9 mouse cellular contexts compared by ENCODE assay signal in the genomic region with DNA sequence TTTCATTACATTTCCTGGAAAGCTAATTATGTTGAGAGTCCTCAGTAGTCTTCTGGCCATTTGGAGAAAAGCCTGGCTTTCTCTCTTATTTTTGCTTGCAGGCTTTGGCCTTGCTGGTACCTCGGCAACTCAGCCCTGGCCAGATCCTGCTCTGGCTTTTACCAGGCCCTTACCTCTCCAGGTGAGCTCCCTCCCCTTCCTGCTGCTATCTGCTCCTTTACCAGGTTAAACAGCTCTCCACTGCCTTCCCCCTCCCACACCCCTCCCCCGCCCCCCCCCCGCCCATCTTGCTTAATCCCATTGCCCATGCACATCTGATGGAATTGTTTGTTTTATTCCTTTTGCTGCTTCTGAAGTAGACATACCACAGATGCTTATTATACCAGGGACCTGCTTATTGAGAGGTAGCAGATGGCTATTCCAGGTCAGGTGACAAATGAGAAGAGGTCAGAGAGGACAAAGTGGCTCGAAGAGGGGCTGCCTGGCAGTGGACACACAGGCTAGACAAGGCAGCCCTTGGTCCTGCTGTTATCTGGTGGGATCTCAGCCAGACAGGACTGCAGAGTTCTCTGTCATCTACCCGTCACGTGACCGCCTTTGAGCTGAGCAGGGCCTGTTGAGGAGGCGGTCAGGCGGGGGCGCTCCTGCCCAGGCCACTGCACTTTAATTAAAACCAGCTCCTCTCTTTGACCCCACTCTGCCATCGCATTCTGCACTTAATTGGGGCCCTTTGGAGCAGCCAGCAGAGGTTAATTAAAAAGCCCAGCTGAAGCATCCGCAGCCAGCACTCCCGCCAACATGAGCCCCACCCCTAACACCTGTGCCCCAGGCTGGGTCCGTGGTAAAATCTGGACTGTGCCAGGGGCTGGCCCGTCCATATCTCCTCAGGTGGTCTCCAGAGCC. TPM values are rescaled to one million over a fixed set of nuclear protein-coding genes. Genes with fewer than 3 reads are reported as not detected.
DNase-seq lines count a peak whose midpoint lies in the region; ATAC-seq and TF ChIP-seq lines count a peak whose summit lies in the region.
"Had no signal": no experiment of that assay in that cellular context is flagged by ENCODE, and none has a peak within 500 bp of the region (broad histone marks: within the 10 kb centered on the region; RNA-seq: fewer than 3 reads in every experiment).

No protein-coding gene starts in this region.

- no peaks in the 10 kb centered on the region for H3K4me1 ChIP-seq in intestine, postnatal 0 days (replicated peaks; ENCODE audit: control insufficient read depth, insufficient read depth, low read length)
- H3K4me1 ChIP-seq in limb, embryonic 12.5 days (replicated peaks) = peaks cover 20% of the 10 kb centered on the region
- H3K4me1 ChIP-seq in midbrain, embryonic 13.5 days (replicated peaks) = peaks cover 12% of the 10 kb centered on the region

- no peaks in the 10 kb centered on the region for H3K9me3 ChIP-seq in intestine, postnatal 0 days (ENCODE audit: control insufficient read depth)
- no peaks in the 10 kb centered on the region for H3K9me3 ChIP-seq in limb, embryonic 12.5 days
- no peaks in the 10 kb centered on the region for H3K9me3 ChIP-seq in midbrain, embryonic 13.5 days

- no peak overlapping the region for H3K4me2 ChIP-seq in intestine, postnatal 0 days (replicated peaks; ENCODE audit: low read depth)
- H3K4me2 ChIP-seq in limb, embryonic 12.5 days = peak overlapping the region; percentile 1; the same call in 1 of the 2 replicates
- no peak overlapping the region for H3K4me2 ChIP-seq in midbrain, embryonic 13.5 days (replicated peaks)

- peak; percentile 81 for TF ChIP-seq CTCF in intestine, postnatal 0 days (IDR thresholded peaks at IDR 0.05; ENCODE audit: low read depth)

- no peak overlapping the region for H3K4me3 ChIP-seq in intestine, postnatal 0 days (ENCODE audit: low read depth, low read length)
- H3K4me3 ChIP-seq in limb, embryonic 12.5 days (replicated peaks) = 0 out of 2 replicates have a peak overlapping the region, but pooled peaks have one; percentile 0
- no peak overlapping the region for H3K4me3 ChIP-seq in midbrain, embryonic 13.5 days (replicated peaks)

- WGBS in intestine, postnatal 0 days = 5% methylated on average over 15 of the region's 15 CpGs
- WGBS in limb, embryonic 12.5 days = 4% methylated on average over 14 of the region's 15 CpGs
- 5% methylated on average over 15 of the region's 15 CpGs for WGBS in midbrain, embryonic 13.5 days

- no peak overlapping the region for H3K27ac ChIP-seq in intestine, postnatal 0 days (ENCODE audit: low read depth, low read length)
- no peak overlapping the region for H3K27ac ChIP-seq in limb, embryonic 12.5 days
- H3K27ac ChIP-seq in midbrain, embryonic 13.5 days = no peak overlapping the region

- H3K36me3 ChIP-seq in intestine, postnatal 0 days (ENCODE audit: control insufficient read depth, insufficient read depth) = no peaks in the 10 kb centered on the region
- no peaks in the 10 kb centered on the region for H3K36me3 ChIP-seq in limb, embryonic 12.5 days
- no peaks in the 10 kb centered on the region for H3K36me3 ChIP-seq in midbrain, embryonic 13.5 days
- no peaks in the 10 kb centered on the region for H3K36me3 ChIP-seq in splenic B cell, adult 2 months (ENCODE audit: control insufficient read depth, insufficient read depth, low read length, poor library complexity, severe bottlenecking)

- H3K27me3 ChIP-seq in intestine, postnatal 0 days (replicated peaks; ENCODE audit: control insufficient read depth, insufficient read depth, low read length) = no peaks in the 10 kb centered on the region
- peaks cover 41% of the 10 kb centered on the region for H3K27me3 ChIP-seq in limb, embryonic 12.5 days
- H3K27me3 ChIP-seq in midbrain, embryonic 13.5 days = peaks cover 26% of the 10 kb centered on the region
- H3K27me3 ChIP-seq in splenic B cell, adult 2 months (ENCODE audit: control insufficient read depth, insufficient read depth, low read length, poor library complexity, severe bottlenecking) = no peaks in the 10 kb centered on the region

- ATAC-seq in common myeloid progenitor, adult 5-6 weeks (replicated peaks; ENCODE audit: low read depth, poor library complexity, severe bottlenecking) = peak; percentile 86
- ATAC-seq in granulocyte monocyte progenitor cell, adult 5-6 weeks (replicated peaks; ENCODE audit: poor library complexity, severe bottlenecking) = peak; percentile 80
- ATAC-seq in intestine, postnatal 0 days = no peak
- ATAC-seq in limb, embryonic 12.5 days (ENCODE audit: insufficient number of reproducible peaks, insufficient read depth, low FRiP score, low TSS enrichment, low read depth) = peak; percentile 65
- peak; percentile 76 for ATAC-seq in midbrain, embryonic 13.5 days

- no peak overlapping the region for H3K9ac ChIP-seq in intestine, postnatal 0 days (ENCODE audit: low read depth, low read length)
- no peak overlapping the region; the same call in 1 of the 2 replicates for H3K9ac ChIP-seq in limb, embryonic 12.5 days (replicated peaks)
- no peak overlapping the region for H3K9ac ChIP-seq in midbrain, embryonic 13.5 days (replicated peaks)

- peak; percentile 97 for DNase-seq in heart, adult 11 months
- DNase-seq in heart, adult 8-10 months (ENCODE audit: low spot score) = no peak
- peak; percentile 54 for DNase-seq in splenic B cell, adult 2 months (ENCODE audit: low read depth, low spot score)

RNA-seq across cellular contexts. Expression of a gene that starts 10.7 kb away (rescaled TPM):
- 100 to 1,000 TPM; 261 to 279 (median 274) TPM for total RNA-seq in heart, adult 8-10 months (2022)
- 300 and 320 TPM in 2 replicates for total RNA-seq in common myeloid progenitor, adult 5-6 weeks (2017)
- total RNA-seq in granulocyte monocyte progenitor cell, adult 5-6 weeks (2014; fragmentation: Nextera tagmentation) = 287 and 315 TPM in 2 replicates
- 336 and 384 TPM in 2 replicates for total RNA-seq in granulocyte monocyte progenitor cell, adult 5-6 weeks (2017)
- polyA plus RNA-seq in intestine, postnatal 0 days (2015; fragmentation: Nextera tagmentation; extraction: Ambion mirVana) = 574 and 605 TPM in 2 replicates
- polyA plus RNA-seq in limb, embryonic 12.5 days (2016; fragmentation: Nextera tagmentation; extraction: Ambion mirVana) = 602 and 603 TPM in 2 replicates
- polyA plus RNA-seq in midbrain, embryonic 13.5 days (2015; fragmentation: Nextera tagmentation; extraction: Ambion mirVana) = 602 and 607 TPM in 2 replicates

RNA-seq across cellular contexts. Expression of a gene that starts 30.7 kb away (rescaled TPM):
- 10 to 100 TPM in 3 of 4 experiments, 1 to 10 TPM in 1; 9.8 to 12.9 (median 10.6) TPM for total RNA-seq in heart, adult 8-10 months (2022)
- total RNA-seq in common myeloid progenitor, adult 5-6 weeks (2017) = 16.6 and 18.6 TPM in 2 replicates
- total RNA-seq in granulocyte monocyte progenitor cell, adult 5-6 weeks (2014; fragmentation: Nextera tagmentation) = 21.2 and 21.9 TPM in 2 replicates
- total RNA-seq in granulocyte monocyte progenitor cell, adult 5-6 weeks (2017) = 11.4 and 14.0 TPM in 2 replicates
- polyA plus RNA-seq in intestine, postnatal 0 days (2015; fragmentation: Nextera tagmentation; extraction: Ambion mirVana) = 24.1 and 30.6 TPM in 2 replicates
- polyA plus RNA-seq in limb, embryonic 12.5 days (2016; fragmentation: Nextera tagmentation; extraction: Ambion mirVana) = 34.8 and 36.9 TPM in 2 replicates
- polyA plus RNA-seq in midbrain, embryonic 13.5 days (2015; fragmentation: Nextera tagmentation; extraction: Ambion mirVana) = 32.5 and 32.6 TPM in 2 replicates

RNA-seq across cellular contexts. Expression of a gene that starts 36.5 kb away (rescaled TPM):
- 100 to 1,000 TPM; 100 to 119 (median 114) TPM for total RNA-seq in heart, adult 8-10 months (2022)
- 49.7 and 68.8 TPM in 2 replicates for total RNA-seq in common myeloid progenitor, adult 5-6 weeks (2017)
- 22.7 and 45.8 TPM in 2 replicates for total RNA-seq in granulocyte monocyte progenitor cell, adult 5-6 weeks (2014; fragmentation: Nextera tagmentation)
- total RNA-seq in granulocyte monocyte progenitor cell, adult 5-6 weeks (2017) = 59.9 and 82.1 TPM in 2 replicates
- polyA plus RNA-seq in intestine, postnatal 0 days (2015; fragmentation: Nextera tagmentation; extraction: Ambion mirVana) = 87.1 and 96.5 TPM in 2 replicates
- 93.9 and 94.7 TPM in 2 replicates for polyA plus RNA-seq in limb, embryonic 12.5 days (2016; fragmentation: Nextera tagmentation; extraction: Ambion mirVana)
- 95.9 and 96.5 TPM in 2 replicates for polyA plus RNA-seq in midbrain, embryonic 13.5 days (2015; fragmentation: Nextera tagmentation; extraction: Ambion mirVana)

RNA-seq across cellular contexts. Expression of a gene that starts 46.8 kb away (rescaled TPM):
- total RNA-seq in heart, adult 8-10 months (2022) = 100 to 1,000 TPM; 112 to 142 (median 128) TPM
- 26.8 and 36.6 TPM in 2 replicates for total RNA-seq in common myeloid progenitor, adult 5-6 weeks (2017)
- total RNA-seq in granulocyte monocyte progenitor cell, adult 5-6 weeks (2014; fragmentation: Nextera tagmentation) = 41.9 and 58.1 TPM in 2 replicates
- total RNA-seq in granulocyte monocyte progenitor cell, adult 5-6 weeks (2017) = 33.2 and 35.9 TPM in 2 replicates
- polyA plus RNA-seq in intestine, postnatal 0 days (2015; fragmentation: Nextera tagmentation; extraction: Ambion mirVana) = 110 and 119 TPM in 2 replicates
- polyA plus RNA-seq in limb, embryonic 12.5 days (2016; fragmentation: Nextera tagmentation; extraction: Ambion mirVana) = 121 and 130 TPM in 2 replicates
- polyA plus RNA-seq in midbrain, embryonic 13.5 days (2015; fragmentation: Nextera tagmentation; extraction: Ambion mirVana) = 155 and 159 TPM in 2 replicates

RNA-seq across cellular contexts. Expression of a gene that starts 51.8 kb away (rescaled TPM):
- total RNA-seq in heart, adult 8-10 months (2022) = not detected
- total RNA-seq in common myeloid progenitor, adult 5-6 weeks (2017) = not detected in 2 replicates
- not detected in 2 replicates for total RNA-seq in granulocyte monocyte progenitor cell, adult 5-6 weeks (2014; fragmentation: Nextera tagmentation)
- not detected in 2 replicates for total RNA-seq in granulocyte monocyte progenitor cell, adult 5-6 weeks (2017)
- not detected in 2 replicates for polyA plus RNA-seq in intestine, postnatal 0 days (2015; fragmentation: Nextera tagmentation; extraction: Ambion mirVana)
- polyA plus RNA-seq in limb, embryonic 12.5 days (2016; fragmentation: Nextera tagmentation; extraction: Ambion mirVana) = 1.6 and 2.6 TPM in 2 replicates
- 0.68 and 3.0 TPM in 2 replicates for polyA plus RNA-seq in midbrain, embryonic 13.5 days (2015; fragmentation: Nextera tagmentation; extraction: Ambion mirVana)
- total RNA-seq: left cerebral cortex, adult 8-10 months had no signal
